Mouse (Mus musculus) lung, embryonic 14.5 days (tissue): ENCODE results near the gene Sphk1. TPM values are rescaled to one million over a fixed set of nuclear protein-coding genes. Genes with fewer than 3 reads are reported as not detected.

Source experiments
- ATAC-seq: fragments of 200-750 bp; cut with Nextera tagmentation; 2 replicates; pipeline ENCODE4 v1.8.0; 2017; ENCODE audit warnings: mild to moderate bottlenecking, moderate TSS enrichment, moderate library complexity; ENCODE audit not compliant: insufficient read depth
- DNase-seq: peaks from one replicate; pipeline ENCODE4 v3.0.0-alpha.2; 2015
- H3K27ac ChIP-seq: fragments of 300-500 bp; sonication (generic); 2 replicates; pipeline ENCODE4 v1.5.1; 2014; ENCODE audit warnings: low read depth, mild to moderate bottlenecking, moderate library complexity
- H3K27me3 ChIP-seq: fragments of 300-500 bp; sonication (generic); 2 replicates; pipeline ENCODE4 v1.6.1; 2014; ENCODE audit warnings: low read length, control low read depth; ENCODE audit not compliant: insufficient read depth
- H3K36me3 ChIP-seq: fragments of 300-500 bp; sonication (generic); 2 replicates; pipeline ENCODE4 v1.6.1; 2014; ENCODE audit warnings: control low read depth; ENCODE audit not compliant: insufficient read depth
- H3K4me1 ChIP-seq: fragments of 300-500 bp; sonication (generic); 2 replicates; pipeline ENCODE4 v1.6.1; 2014; ENCODE audit warnings: antibody characterized with exemption, control low read depth; ENCODE audit not compliant: insufficient read depth
- H3K4me2 ChIP-seq: fragments of 300-500 bp; sonication (generic); 2 replicates; pipeline ENCODE4 v1.6.1; 2014; ENCODE audit warnings: mild to moderate bottlenecking
- H3K4me3 ChIP-seq: fragments of 300-500 bp; sonication (generic); 2 replicates; pipeline ENCODE4 v1.5.1; 2014; ENCODE audit warnings: low read depth, low read length
- H3K9ac ChIP-seq: fragments of 300-500 bp; sonication (generic); 2 replicates; pipeline ENCODE4 v1.6.1; 2014
- H3K9me3 ChIP-seq: fragments of 300-500 bp; sonication (generic); 2 replicates; pipeline ENCODE4 v1.6.1; 2016; ENCODE audit warnings: low read depth, low read length, control low read depth
- CTCF ChIP-seq: IDR thresholded peaks from 2 replicates; pipeline ENCODE4 v1.5.1; 2016; ENCODE audit warnings: antibody characterized with exemption, low read depth
- WGBS: fragments of 180-500 bp; shearing (Covaris S2); extraction: QIAGEN DNeasy Blood & Tissue Kit; methylation state at CpG from one replicate; pipeline ENCODE4 v1.1.7; 2014; 5-methylcytosine and 5-hydroxymethylcytosine counted together
- polyA plus RNA-seq: library from polyadenylated mRNA; unstranded; fragments of >200 nt; fragmentation: Nextera tagmentation; extraction: Ambion mirVana; gene quantifications from 2 replicates; pipeline ENCODE4 v1.2.1, GENCODE M21; 2014

Sphk1 gene
- polyA plus RNA-seq, 1 experiment from 2014 or later = 4.0 TPM

DNA sequence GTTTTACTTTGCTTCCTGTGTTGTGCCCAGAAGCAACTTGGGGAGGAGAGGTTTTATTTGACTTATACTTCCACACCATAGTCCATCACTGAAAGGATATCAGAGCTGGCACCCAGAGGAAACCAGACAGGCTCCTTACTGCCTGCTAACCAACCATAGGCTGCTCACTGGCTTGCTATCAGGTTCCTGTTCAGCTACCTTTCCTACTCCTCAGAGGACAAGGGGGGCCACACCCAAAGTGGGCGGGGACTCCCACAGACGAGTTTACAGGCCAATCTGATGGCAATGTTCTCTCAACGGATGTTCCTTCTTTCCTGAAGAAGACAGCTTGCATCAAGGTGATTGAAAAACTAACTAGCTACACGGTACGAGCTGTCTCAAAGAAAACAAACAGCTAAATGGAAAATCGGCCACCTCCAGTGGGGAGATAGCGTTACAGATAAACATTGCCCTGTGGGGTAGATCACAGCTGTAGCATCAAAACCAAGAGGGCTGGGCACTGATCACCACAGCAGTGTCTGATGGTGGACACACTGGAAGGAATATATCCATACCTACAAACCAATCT lies 19.3 kb upstream of the Sphk1 start:
- 39% methylated on average over 7 of the region's 7 CpGs for WGBS
- no peak overlapping the region for H3K4me3 ChIP-seq
- H3K4me2 ChIP-seq = no peak overlapping the region
- H3K9ac ChIP-seq = no peak overlapping the region
- ATAC-seq = no peak
- H3K9me3 ChIP-seq = no peaks in the 10 kb centered on the region
- H3K4me1 ChIP-seq = no peaks in the 10 kb centered on the region
- no peaks in the 10 kb centered on the region for H3K27me3 ChIP-seq
- no peaks in the 10 kb centered on the region for H3K36me3 ChIP-seq
- TF ChIP-seq CTCF = no peak
- H3K27ac ChIP-seq = no peak overlapping the region
- no peak for DNase-seq

DNA sequence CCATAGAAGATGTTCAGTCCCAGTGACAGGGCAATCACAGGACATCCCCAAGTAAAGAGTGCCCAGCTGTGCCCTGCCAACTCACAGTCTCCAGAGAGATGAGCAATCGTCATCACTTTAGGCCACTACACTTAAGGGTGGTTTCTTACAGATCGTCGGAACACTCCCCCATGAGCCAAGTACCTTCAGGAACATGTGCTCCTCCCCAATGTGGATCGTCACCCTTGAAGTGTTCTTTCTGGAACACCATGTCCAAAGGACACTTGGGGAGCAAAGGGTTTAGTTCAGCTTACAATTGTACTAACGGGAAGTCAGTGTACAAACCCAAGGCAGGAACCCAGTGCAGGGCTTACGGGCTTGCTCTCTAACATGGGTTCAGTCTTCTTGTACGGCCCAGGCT lies 18.6 kb upstream of the Sphk1 start:
- Histone ChIP-seq H3K36me3 (no peaks in the 10 kb centered on the region), H3K27me3 (no peaks in the 10 kb centered on the region), H3K4me2 (no peak overlapping the region), H3K9ac (no peak overlapping the region), H3K4me3 (no peak overlapping the region), H3K27ac (no peak overlapping the region), H3K4me1 (no peaks in the 10 kb centered on the region), H3K9me3 (no peaks in the 10 kb centered on the region)
- ATAC-seq = no peak
- WGBS = 91% methylated on average over 7 of the region's 7 CpGs
- DNase-seq = no peak
- TF ChIP-seq CTCF = no peak

DNA sequence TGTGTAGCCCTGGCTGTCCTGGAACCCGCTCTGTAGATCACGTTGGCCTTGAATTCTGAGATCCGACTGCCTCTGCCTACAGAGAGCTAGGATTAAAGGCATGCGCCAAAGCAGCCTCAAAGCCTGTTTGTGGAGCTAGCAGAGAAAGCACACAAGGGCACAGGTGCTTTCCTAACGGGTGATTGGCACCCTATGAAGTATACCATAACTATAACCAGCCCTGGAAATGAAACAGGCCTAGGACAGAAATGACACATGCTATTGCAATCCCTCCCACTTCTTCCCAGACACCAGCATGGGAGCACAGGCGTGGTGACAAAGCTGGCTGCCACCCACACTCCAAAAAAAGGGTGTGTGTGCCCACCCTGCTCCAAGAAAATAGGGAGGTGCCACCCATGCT lies 17.7 kb upstream of the Sphk1 start:
- 78% methylated on average over 6 of the region's 6 CpGs for WGBS

DNA sequence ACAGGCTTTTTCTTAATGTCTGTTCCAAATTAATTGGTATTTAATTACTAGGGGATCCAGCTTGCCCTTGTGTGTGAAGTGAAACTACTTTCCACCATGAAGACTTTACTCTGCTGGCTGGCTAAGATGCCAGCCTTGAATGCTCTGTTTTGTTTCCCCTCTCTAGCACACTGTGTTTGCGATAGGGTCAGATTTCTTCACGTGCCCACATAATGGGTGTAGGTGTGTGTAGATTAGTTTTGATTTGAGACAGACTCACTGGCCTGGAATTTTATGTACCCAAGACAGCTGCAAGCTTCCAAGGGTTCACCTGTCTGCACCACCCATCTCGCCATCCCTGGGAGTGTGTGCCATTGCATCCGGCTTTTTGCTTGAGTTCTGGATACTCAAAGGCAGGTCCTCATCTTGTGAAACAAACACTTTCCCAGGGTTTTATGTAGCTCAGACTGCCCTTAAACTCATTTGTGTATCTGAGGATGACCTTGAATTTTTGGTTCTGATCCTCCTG lies 17.1 kb upstream of the Sphk1 start:
- H3K9ac ChIP-seq = no peak overlapping the region
- no peaks in the 10 kb centered on the region for H3K9me3 ChIP-seq
- no peak overlapping the region for H3K4me3 ChIP-seq
- WGBS = 55% methylated on average over 4 of the region's 4 CpGs
- no peaks in the 10 kb centered on the region for H3K36me3 ChIP-seq
- H3K27ac ChIP-seq = no peak overlapping the region
- no peak for DNase-seq
- H3K4me1 ChIP-seq = no peaks in the 10 kb centered on the region
- TF ChIP-seq CTCF = no peak
- no peak; the same call in 1 of the 2 replicates for ATAC-seq
- H3K27me3 ChIP-seq = no peaks in the 10 kb centered on the region
- H3K4me2 ChIP-seq = no peak overlapping the region

More for the DNA sequence above, 17.7 kb upstream of the Sphk1 start:
- no peak overlapping the region for H3K9ac ChIP-seq
- DNase-seq = no peak
- no peaks in the 10 kb centered on the region for H3K27me3 ChIP-seq
- no peak overlapping the region for H3K27ac ChIP-seq
- no peaks in the 10 kb centered on the region for H3K4me1 ChIP-seq
- H3K36me3 ChIP-seq = no peaks in the 10 kb centered on the region
- no peaks in the 10 kb centered on the region for H3K9me3 ChIP-seq
- no peak overlapping the region for H3K4me3 ChIP-seq
- no peak for ATAC-seq
- no peak overlapping the region for H3K4me2 ChIP-seq
- TF ChIP-seq CTCF = no peak

DNA sequence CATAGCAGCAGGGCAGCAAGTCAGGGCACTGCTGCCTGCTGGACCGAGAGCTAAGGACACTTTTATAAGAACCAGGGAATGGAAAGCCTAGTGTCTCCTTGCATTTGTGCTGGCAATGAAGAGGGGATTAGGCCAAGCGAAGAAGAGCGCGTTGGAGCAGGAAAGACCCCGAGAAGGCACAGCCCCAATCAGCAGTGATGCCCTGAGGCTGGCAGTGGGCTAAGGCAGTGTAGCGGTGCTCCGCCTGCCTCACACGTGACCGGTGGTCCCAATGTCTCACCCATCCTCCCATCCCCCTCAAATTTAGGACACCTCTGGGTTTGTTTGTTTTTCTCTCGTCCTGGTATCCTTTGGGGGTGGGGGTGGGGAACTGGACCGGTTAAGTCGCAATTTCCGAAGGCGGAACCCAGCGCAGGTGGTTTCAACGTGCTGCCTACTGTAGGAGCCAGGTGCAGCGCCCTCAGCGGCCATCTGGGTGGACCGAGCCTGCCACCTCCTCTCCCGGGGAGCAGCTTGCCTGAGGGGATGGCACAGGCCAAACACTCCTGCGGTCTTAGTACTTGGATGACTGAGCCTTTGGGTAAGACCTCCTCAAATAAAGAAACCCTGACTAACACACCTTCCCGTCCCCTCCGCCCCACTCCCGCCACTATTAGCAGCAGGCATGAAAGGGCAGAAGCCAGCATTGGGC lies 15.2 kb upstream of the Sphk1 start:
- Histone ChIP-seq H3K27me3 (no peaks in the 10 kb centered on the region), H3K4me3 (no peak overlapping the region), H3K9me3 (no peaks in the 10 kb centered on the region), H3K9ac (no peak overlapping the region), H3K36me3 (no peaks in the 10 kb centered on the region), H3K4me2 (peak overlapping the region; percentile 18; the same call in 1 of the 2 replicates), H3K27ac (no peak overlapping the region), H3K4me1 (no peaks in the 10 kb centered on the region)
- 19% methylated on average over 24 of the region's 24 CpGs for WGBS
- DNase-seq = no peak
- no peak for ATAC-seq
- no peak for TF ChIP-seq CTCF

DNA sequence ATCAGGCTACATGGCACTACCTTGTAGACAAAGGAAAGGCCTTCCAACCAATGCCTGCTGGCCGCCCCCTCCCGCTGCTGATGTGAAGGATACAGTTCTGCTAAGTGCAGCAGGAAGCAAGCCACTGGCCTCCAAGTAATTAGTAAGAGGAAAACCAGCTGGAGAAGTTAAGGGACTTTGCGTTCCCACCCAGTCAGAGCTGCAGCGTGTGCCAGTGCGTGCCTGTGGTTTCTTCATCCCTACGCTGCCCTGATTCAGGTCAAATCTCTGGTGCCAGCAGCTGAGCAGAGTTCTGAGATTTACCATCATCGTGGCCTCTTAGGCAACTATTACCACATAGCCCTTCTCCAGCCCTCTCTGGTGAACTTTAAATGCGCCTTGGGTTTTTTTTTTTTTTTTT lies 12.2 kb upstream of the Sphk1 start:
- Histone ChIP-seq H3K4me3 (no peak overlapping the region), H3K4me1 (peaks cover 6% of the 10 kb centered on the region; the same call in 1 of the 2 replicates), H3K27ac (peak overlapping the region; percentile 60; the same call in 1 of the 2 replicates), H3K4me2 (no peak overlapping the region), H3K9ac (no peak overlapping the region), H3K27me3 (no peaks in the 10 kb centered on the region), H3K9me3 (no peaks in the 10 kb centered on the region), H3K36me3 (no peaks in the 10 kb centered on the region)
- 33% methylated on average over 8 of the region's 8 CpGs for WGBS
- TF ChIP-seq CTCF = no peak
- ATAC-seq (peak; percentile 68), DNase-seq (peak; percentile 89)

DNA sequence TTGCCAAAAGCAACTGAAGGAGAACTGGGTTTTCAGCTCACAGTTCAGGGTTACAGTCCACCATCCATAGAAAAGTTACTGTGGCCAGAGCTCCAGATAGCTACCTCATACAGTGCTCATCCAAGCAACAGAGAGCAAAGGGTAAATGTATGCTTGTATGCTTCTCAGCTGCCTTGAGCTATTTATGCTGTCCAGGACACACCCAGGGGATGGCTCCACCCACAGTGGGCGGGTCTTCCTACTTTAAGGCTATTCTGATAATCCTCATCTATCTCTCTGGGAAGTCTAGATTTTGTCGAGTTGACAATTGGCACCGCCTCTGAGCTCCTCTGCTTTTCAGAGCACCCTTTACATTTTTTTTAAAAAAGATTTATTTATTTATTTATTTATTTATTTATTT lies 9.6 kb upstream of the Sphk1 start:
- DNase-seq (peak; percentile 53), ATAC-seq (no peak)
- Histone ChIP-seq H3K4me2 (no peak overlapping the region), H3K27ac (no peak overlapping the region), H3K4me1 (peaks cover 6% of the 10 kb centered on the region; the same call in 1 of the 2 replicates), H3K36me3 (no peaks in the 10 kb centered on the region), H3K9ac (no peak overlapping the region), H3K4me3 (no peak overlapping the region), H3K27me3 (no peaks in the 10 kb centered on the region), H3K9me3 (no peaks in the 10 kb centered on the region)
- 54% methylated on average over 3 of the region's 3 CpGs for WGBS
- TF ChIP-seq CTCF = no peak
